28 mouse cellular contexts compared by ENCODE assay signal in genomic region chr5:114553706-114554105, GRCm38 (mm10). TPM values are rescaled to one million over a fixed set of nuclear protein-coding genes. Genes with fewer than 3 reads are reported as not detected.
A peak's percentile ranks its signal among the peaks of the same experiment; 100 is the strongest.
DNase-seq lines count a peak whose midpoint lies in the region; ATAC-seq and TF ChIP-seq lines count a peak whose summit lies in the region.
"Had no signal": no experiment of that assay in that cellular context is flagged by ENCODE, and none has a peak within 500 bp of the region (broad histone marks: within the 10 kb centered on the region; RNA-seq: fewer than 3 reads in every experiment).

No protein-coding gene starts in this region.

- H3K36me3 ChIP-seq in midbrain, postnatal 0 days (ENCODE audit: insufficient read depth, low read length) = no peaks in the 10 kb centered on the region
- H3K36me3 ChIP-seq in midbrain, embryonic 13.5 days = no peaks in the 10 kb centered on the region
- no peaks in the 10 kb centered on the region for H3K36me3 ChIP-seq in embryonic facial prominence, embryonic 11.5 days (replicated peaks; ENCODE audit: control insufficient read depth, insufficient read depth, low read depth, low read length)
- H3K36me3 ChIP-seq in limb, embryonic 10.5 days = no peaks in the 10 kb centered on the region
- H3K36me3 ChIP-seq in kidney, embryonic 14.5 days (ENCODE audit: control insufficient read depth, insufficient read depth, low read length) = no peaks in the 10 kb centered on the region
- no peaks in the 10 kb centered on the region for H3K36me3 ChIP-seq in liver, postnatal 0 days (replicated peaks; ENCODE audit: insufficient read depth, low read length)
- H3K36me3 ChIP-seq: embryonic facial prominence, embryonic 12.5 days; heart, embryonic 10.5 days; heart, embryonic 15.5 days; liver, embryonic 15.5 days; midbrain, embryonic 12.5 days; stomach, embryonic 15.5 days had no signal

- no peaks in the 10 kb centered on the region for H3K9me3 ChIP-seq in midbrain, postnatal 0 days (ENCODE audit: low read length)
- H3K9me3 ChIP-seq in midbrain, embryonic 13.5 days = peaks cover 3% of the 10 kb centered on the region; the same call in 1 of the 2 replicates
- H3K9me3 ChIP-seq in embryonic facial prominence, embryonic 11.5 days (replicated peaks; ENCODE audit: control insufficient read depth, low read length) = peaks cover 3% of the 10 kb centered on the region; the same call in 1 of the 2 replicates
- H3K9me3 ChIP-seq in limb, embryonic 10.5 days (replicated peaks) = 0 out of 2 replicates have a peak, but pooled peaks cover 2% of the 10 kb centered on the region
- H3K9me3 ChIP-seq in kidney, embryonic 14.5 days (ENCODE audit: control insufficient read depth, low read length) = no peaks in the 10 kb centered on the region
- 0 out of 2 replicates have a peak, but pooled peaks cover 2% of the 10 kb centered on the region for H3K9me3 ChIP-seq in liver, postnatal 0 days (ENCODE audit: low read length)
- H3K9me3 ChIP-seq: liver, embryonic 15.5 days; midbrain, embryonic 12.5 days; stomach, embryonic 15.5 days had no signal

- DNase-seq in embryo, embryonic 10 days (ENCODE audit: low spot score) = peak; percentile 38
- DNase-seq in embryo, embryonic 9.5 days (ENCODE audit: extremely low spot score) = no peak
- DNase-seq in midbrain, postnatal 0 days (ENCODE audit: low spot score) = peak; percentile 42
- peak; percentile 53 for DNase-seq in embryonic facial prominence, embryonic 11.5 days (ENCODE audit: low spot score)
- DNase-seq in limb, embryonic 10.5 days (ENCODE audit: low spot score) = no peak
- no peak for DNase-seq in liver, postnatal 0 days
- DNase-seq: adrenal gland, adult 8-10 months; cerebellum, adult 9-10 months; cerebellum, postnatal 36 days; kidney, adult 9 months; kidney, postnatal 14 days; layer of hippocampus, adult 9-11 months; lung, postnatal 4 days; right cerebral cortex, postnatal 14 days had no signal

- no peak for TF ChIP-seq EP300 in liver, postnatal 0 days (IDR thresholded peaks at IDR 0.05; ENCODE audit: low read depth)

- H3K4me3 ChIP-seq in midbrain, postnatal 0 days (ENCODE audit: low read depth, low read length) = no peak overlapping the region
- H3K4me3 ChIP-seq in midbrain, embryonic 13.5 days (replicated peaks) = no peak overlapping the region
- H3K4me3 ChIP-seq in embryonic facial prominence, embryonic 11.5 days (ENCODE audit: low read depth, low read length) = no peak overlapping the region
- H3K4me3 ChIP-seq in limb, embryonic 10.5 days = no peak overlapping the region
- H3K4me3 ChIP-seq in kidney, embryonic 14.5 days (ENCODE audit: low read length) = no peak overlapping the region
- H3K4me3 ChIP-seq in liver, postnatal 0 days (ENCODE audit: low read depth, low read length) = no peak overlapping the region
- H3K4me3 ChIP-seq: embryonic facial prominence, embryonic 12.5 days; heart, embryonic 10.5 days; heart, embryonic 15.5 days; liver, embryonic 15.5 days; megakaryocyte, embryonic 14.5 days; midbrain, embryonic 12.5 days; stomach, embryonic 15.5 days had no signal

- no peak for TF ChIP-seq CTCF in midbrain, postnatal 0 days (IDR thresholded peaks at IDR 0.05)
- no peak for TF ChIP-seq CTCF in liver, postnatal 0 days (IDR thresholded peaks at IDR 0.05; ENCODE audit: low read depth)

- 64% methylated on average over 8 of the region's 8 CpGs for WGBS in midbrain, postnatal 0 days
- 63% methylated on average over 8 of the region's 8 CpGs for WGBS in midbrain, embryonic 13.5 days
- 46% methylated on average over 8 of the region's 8 CpGs for WGBS in embryonic facial prominence, embryonic 11.5 days
- 31% methylated on average over 8 of the region's 8 CpGs for WGBS in limb, embryonic 10.5 days
- WGBS in kidney, embryonic 14.5 days = 33% methylated on average over 8 of the region's 8 CpGs
- 57% methylated on average over 8 of the region's 8 CpGs for WGBS in liver, postnatal 0 days (ENCODE audit: insufficient replicate concordance)

- no peak for ATAC-seq in midbrain, postnatal 0 days (ENCODE audit: low FRiP score)
- ATAC-seq in midbrain, embryonic 13.5 days = no peak
- no peak for ATAC-seq in embryonic facial prominence, embryonic 11.5 days (replicated peaks; ENCODE audit: insufficient number of reproducible peaks, low FRiP score, low TSS enrichment, low read depth)
- no peak for ATAC-seq in kidney, embryonic 14.5 days (ENCODE audit: low FRiP score, low TSS enrichment)
- ATAC-seq in liver, postnatal 0 days = no peak
- ATAC-seq: forebrain, embryonic 16.5 days; intestine, embryonic 16.5 days; lung, postnatal 0 days had no signal

- H3K27me3 ChIP-seq in midbrain, postnatal 0 days (ENCODE audit: insufficient read depth, low read length) = no peaks in the 10 kb centered on the region
- H3K27me3 ChIP-seq in midbrain, embryonic 13.5 days = no peaks in the 10 kb centered on the region
- H3K27me3 ChIP-seq in embryonic facial prominence, embryonic 11.5 days (ENCODE audit: control insufficient read depth, insufficient read depth, low read length) = no peaks in the 10 kb centered on the region; the same call in 1 of the 2 replicates
- H3K27me3 ChIP-seq in limb, embryonic 10.5 days (ENCODE audit: low read depth, poor library complexity, severe bottlenecking) = no peaks in the 10 kb centered on the region
- H3K27me3 ChIP-seq in kidney, embryonic 14.5 days (ENCODE audit: control insufficient read depth, insufficient read depth, low read length) = no peaks in the 10 kb centered on the region
- no peaks in the 10 kb centered on the region for H3K27me3 ChIP-seq in liver, postnatal 0 days (ENCODE audit: insufficient read depth, low read length)
- H3K27me3 ChIP-seq: embryonic facial prominence, embryonic 12.5 days; heart, embryonic 15.5 days; liver, embryonic 15.5 days; stomach, embryonic 15.5 days had no signal

- no peak overlapping the region for H3K9ac ChIP-seq in midbrain, postnatal 0 days (replicated peaks; ENCODE audit: low read length, poor library complexity, severe bottlenecking)
- H3K9ac ChIP-seq in midbrain, embryonic 13.5 days (replicated peaks) = no peak overlapping the region
- H3K9ac ChIP-seq in embryonic facial prominence, embryonic 11.5 days (replicated peaks; ENCODE audit: low read length) = no peak overlapping the region
- H3K9ac ChIP-seq in kidney, embryonic 14.5 days (ENCODE audit: low read depth, low read length) = no peak overlapping the region
- no peak overlapping the region for H3K9ac ChIP-seq in liver, postnatal 0 days (replicated peaks)
- H3K9ac ChIP-seq: embryonic facial prominence, embryonic 12.5 days; heart, embryonic 15.5 days; liver, embryonic 15.5 days; midbrain, embryonic 12.5 days; stomach, embryonic 15.5 days had no signal

- peaks cover 4% of the 10 kb centered on the region; the same call in 1 of the 2 replicates for H3K4me1 ChIP-seq in midbrain, postnatal 0 days (ENCODE audit: insufficient read depth, low read length)
- peaks cover 34% of the 10 kb centered on the region for H3K4me1 ChIP-seq in midbrain, embryonic 13.5 days (replicated peaks)
- H3K4me1 ChIP-seq in embryonic facial prominence, embryonic 11.5 days (ENCODE audit: control insufficient read depth, insufficient read depth, low read length) = peaks cover 5% of the 10 kb centered on the region
- peaks cover 66% of the 10 kb centered on the region for H3K4me1 ChIP-seq in limb, embryonic 10.5 days
- H3K4me1 ChIP-seq in kidney, embryonic 14.5 days (ENCODE audit: control insufficient read depth, insufficient read depth, low read length) = peaks cover 27% of the 10 kb centered on the region
- peaks cover 21% of the 10 kb centered on the region for H3K4me1 ChIP-seq in liver, postnatal 0 days (ENCODE audit: insufficient read depth)

- H3K4me2 ChIP-seq in midbrain, postnatal 0 days (ENCODE audit: low read depth, low read length, poor library complexity, severe bottlenecking) = no peak overlapping the region
- no peak overlapping the region for H3K4me2 ChIP-seq in midbrain, embryonic 13.5 days (replicated peaks)
- H3K4me2 ChIP-seq in embryonic facial prominence, embryonic 11.5 days (ENCODE audit: low read depth, low read length) = no peak overlapping the region
- H3K4me2 ChIP-seq in kidney, embryonic 14.5 days (replicated peaks; ENCODE audit: low read depth, low read length) = no peak overlapping the region
- H3K4me2 ChIP-seq in liver, postnatal 0 days (ENCODE audit: low read depth, low read length) = no peak overlapping the region
- H3K4me2 ChIP-seq: embryonic facial prominence, embryonic 12.5 days; heart, embryonic 15.5 days; liver, embryonic 15.5 days; midbrain, embryonic 12.5 days; stomach, embryonic 15.5 days had no signal

- H3K27ac ChIP-seq in midbrain, postnatal 0 days (ENCODE audit: low read depth, low read length) = no peak overlapping the region
- H3K27ac ChIP-seq in midbrain, embryonic 13.5 days = no peak overlapping the region
- no peak overlapping the region for H3K27ac ChIP-seq in embryonic facial prominence, embryonic 11.5 days (replicated peaks; ENCODE audit: low read depth, low read length)
- H3K27ac ChIP-seq in limb, embryonic 10.5 days = peak overlapping the region; percentile 75
- no peak overlapping the region for H3K27ac ChIP-seq in kidney, embryonic 14.5 days (ENCODE audit: low read depth, low read length)
- no peak overlapping the region for H3K27ac ChIP-seq in liver, postnatal 0 days (ENCODE audit: low read depth)
- H3K27ac ChIP-seq: embryonic facial prominence, embryonic 12.5 days; heart, embryonic 10.5 days; heart, embryonic 15.5 days; liver, embryonic 15.5 days; midbrain, embryonic 12.5 days; stomach, embryonic 15.5 days had no signal

RNA-seq across cellular contexts. Expression of gene Fam222a, which starts 14.1 kb away (rescaled TPM):
- total RNA-seq in midbrain, postnatal 0 days (2014; rRNA removed) = 5.6 and 10.4 TPM in 2 replicates
- 3.5 and 4.2 TPM in 2 replicates for polyA plus RNA-seq in midbrain, postnatal 0 days (2015; fragmentation: Nextera tagmentation; extraction: Ambion mirVana)
- 5.1 and 6.1 TPM in 2 replicates for polyA plus RNA-seq in midbrain, embryonic 13.5 days (2015; fragmentation: Nextera tagmentation; extraction: Ambion mirVana)
- 2.5 and 2.7 TPM in 2 replicates for polyA plus RNA-seq in embryonic facial prominence, embryonic 11.5 days (2014; fragmentation: Nextera tagmentation; extraction: Ambion mirVana)
- 1.4 and 1.9 TPM in 2 replicates for polyA plus RNA-seq in limb, embryonic 10.5 days (2016; fragmentation: Nextera tagmentation; extraction: Ambion mirVana)
- 5.6 and 5.8 TPM in 2 replicates for polyA plus RNA-seq in kidney, embryonic 14.5 days (2014; fragmentation: Nextera tagmentation; extraction: Ambion mirVana)
- polyA plus RNA-seq in liver, postnatal 0 days (2015; fragmentation: Nextera tagmentation; extraction: Ambion mirVana) = 0.80 and 1.8 TPM in 2 replicates
- total RNA-seq: CH12.LX; monocyte, adult 5-6 weeks had no signal

Comparison
In these comparisons a context has a peak if more than half of its experiments do, and no peak if none do; other contexts are left out.
1. DNase-seq: peak in embryo, embryonic 10 days (single experiment), midbrain, postnatal 0 days (single experiment) and embryonic facial prominence, embryonic 11.5 days (single experiment); none in embryo, embryonic 9.5 days (single experiment), limb, embryonic 10.5 days (single experiment) and liver, postnatal 0 days (single experiment).